Mouse (Mus musculus): ENCODE measurements around the gene Efcab9.
"Not testable (repeated sequence)": the region's sequence is repeated elsewhere in the genome, so short reads cannot be mapped to it uniquely, and the experiment has no call there.

The Efcab9 gene

DNA sequence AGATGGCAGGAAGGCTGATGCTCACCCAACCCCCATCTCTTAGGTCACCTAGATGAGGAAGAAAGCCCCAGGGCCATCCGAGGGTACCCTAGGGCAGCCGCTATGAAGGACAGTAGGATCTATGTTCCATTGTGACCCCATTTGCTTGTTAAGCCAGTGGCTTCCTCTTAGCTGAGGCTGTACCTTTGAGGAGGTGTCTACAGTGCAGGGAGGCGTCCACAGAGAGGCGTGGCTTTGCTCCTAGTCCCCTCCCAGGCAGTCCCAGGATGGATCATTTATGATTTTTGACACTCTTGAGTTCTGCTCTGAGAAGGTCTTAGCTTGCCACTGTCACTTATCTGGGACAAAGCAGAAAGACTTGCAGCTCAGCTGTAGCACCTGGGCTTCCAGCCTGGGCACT lies 7.0 kb upstream of the Efcab9 start:
- DNase-seq (ENCODE audit: extremely low read depth, low read depth): no peak

DNA sequence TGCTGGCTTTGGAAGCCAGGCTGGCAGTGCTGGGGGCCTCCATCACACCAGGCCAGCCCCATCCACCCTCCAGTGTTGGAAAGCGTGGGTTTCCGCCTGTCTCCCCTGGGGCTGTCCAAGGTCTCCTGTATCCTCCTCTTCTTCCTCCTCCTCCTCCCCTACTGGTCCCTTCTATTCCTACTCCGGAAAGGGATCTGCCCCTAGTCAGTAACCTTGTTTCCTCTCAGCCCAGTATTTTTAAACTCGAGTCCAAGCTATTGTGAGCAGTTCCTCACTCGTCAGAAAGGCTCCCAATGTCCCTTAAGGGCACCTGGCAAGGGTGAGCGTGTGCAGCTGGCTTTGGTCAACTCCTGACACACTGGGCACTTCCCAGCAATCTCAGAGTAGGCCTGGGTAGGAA lies 6.6 kb upstream of the Efcab9 start:
- no peak for DNase-seq (ENCODE audit: extremely low read depth, low read depth)

DNA sequence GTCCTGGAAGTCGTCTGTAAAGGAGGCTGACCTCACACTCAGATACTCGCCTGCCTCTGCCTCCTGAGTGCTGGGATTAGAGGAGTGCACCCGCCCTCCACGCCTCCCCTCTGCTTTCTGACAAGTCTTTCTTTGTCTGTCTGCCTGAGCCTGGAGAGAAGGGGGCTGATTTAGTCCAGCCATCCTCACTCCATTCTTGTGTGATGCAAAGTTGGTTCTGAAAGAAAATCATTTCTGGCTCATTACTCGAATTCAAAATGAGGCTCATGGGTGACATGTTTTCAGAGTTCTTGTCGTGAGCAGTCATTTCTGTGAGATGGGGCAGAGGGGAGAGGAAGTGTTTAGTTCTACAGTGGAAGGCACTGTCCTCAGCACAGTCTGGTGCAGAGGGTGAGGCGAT lies 5.1 kb upstream of the Efcab9 start:
- no peak for DNase-seq (ENCODE audit: extremely low read depth, low read depth)

DNA sequence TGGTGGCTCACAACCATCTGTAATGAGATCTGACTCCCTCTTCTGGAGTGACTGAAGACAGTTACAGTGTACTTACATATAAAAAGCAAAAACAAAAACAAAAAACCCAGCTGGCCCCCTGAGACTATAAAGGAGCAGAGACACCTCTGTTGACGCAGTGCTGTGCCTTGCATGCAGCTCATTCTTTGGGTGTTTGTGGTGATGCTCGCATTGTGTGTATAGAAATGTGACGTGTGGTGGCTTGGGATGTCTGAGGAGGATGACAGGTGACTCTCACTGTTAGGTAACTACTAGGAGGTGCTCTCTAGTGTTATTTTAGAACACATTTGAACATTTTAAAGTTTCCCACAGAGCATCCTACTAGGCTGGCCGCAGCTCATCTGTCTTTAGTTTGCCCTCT lies 3.8 kb upstream of the Efcab9 start:
- DNase-seq (ENCODE audit: extremely low read depth, low read depth): no peak

DNA sequence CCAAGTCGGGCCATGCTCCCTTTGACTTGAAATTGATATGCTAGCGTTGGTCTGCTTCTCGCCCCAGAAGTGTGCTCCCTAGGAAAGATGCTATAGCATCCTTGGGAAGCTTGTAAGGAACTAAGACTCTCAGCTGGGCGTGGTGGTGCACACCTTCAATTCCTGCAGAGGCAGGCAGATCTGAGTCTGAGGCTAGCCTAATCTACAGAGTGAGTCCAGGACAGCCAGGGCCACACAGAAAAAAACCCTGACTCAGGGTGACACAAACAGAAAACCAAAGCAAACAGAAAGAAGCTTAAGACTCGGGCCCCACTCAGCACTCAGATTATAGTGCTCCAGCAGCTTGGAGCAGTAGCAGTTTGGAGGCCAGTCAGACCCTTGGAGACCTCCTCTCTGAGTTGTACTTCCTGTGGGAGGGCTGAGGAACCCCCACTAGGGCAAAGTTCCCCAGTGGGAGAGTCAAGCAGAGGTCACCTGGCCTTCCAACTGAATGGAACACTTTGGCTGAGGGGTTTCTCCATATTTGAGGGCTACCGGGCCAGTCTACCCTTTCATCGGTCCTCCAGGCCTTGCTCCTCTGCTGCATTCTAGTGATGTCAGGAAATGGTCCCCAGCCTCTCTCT lies 2.7 kb upstream of the Efcab9 start:
- DNase-seq (ENCODE audit: extremely low read depth, low read depth): no peak

DNA sequence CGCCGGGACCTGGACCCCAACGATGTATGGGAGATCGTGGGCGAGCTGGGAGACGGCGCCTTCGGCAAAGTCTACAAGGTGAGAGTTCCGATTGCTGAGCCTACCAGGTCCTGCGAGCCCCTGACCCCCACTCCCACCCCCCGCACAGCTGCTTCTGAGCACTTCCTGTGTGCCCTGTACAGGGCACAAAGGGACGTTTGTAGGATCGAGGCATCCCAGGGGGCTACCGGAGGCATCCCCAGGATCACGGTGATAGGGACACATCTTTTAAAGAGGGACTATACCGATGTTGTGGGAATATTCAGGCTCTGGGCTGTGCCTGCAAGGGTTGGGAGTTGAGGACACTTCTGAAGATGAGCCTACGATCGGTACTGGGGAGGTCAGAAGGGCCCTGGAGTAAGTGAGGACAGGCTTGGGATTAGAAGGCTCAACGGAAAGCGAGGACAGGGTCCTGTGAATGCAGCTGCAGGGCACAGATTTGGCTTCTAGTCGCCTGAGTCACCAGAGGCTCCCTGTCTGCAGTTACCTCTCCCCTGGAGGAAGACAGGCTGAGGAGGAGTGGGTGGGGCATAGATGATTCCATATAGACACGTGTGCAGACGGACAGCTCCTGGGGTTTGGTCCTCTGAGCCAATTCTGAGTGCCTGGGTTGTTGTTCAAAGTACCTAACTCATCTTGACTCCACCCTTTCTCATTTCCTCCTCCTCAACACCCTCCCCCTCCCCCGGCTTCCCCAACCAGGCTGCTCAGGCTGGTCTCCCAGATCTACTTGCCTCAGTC lies 1.8 kb upstream of the Efcab9 start:
- peak; percentile 76 for DNase-seq (ENCODE audit: extremely low read depth, low read depth)

DNA sequence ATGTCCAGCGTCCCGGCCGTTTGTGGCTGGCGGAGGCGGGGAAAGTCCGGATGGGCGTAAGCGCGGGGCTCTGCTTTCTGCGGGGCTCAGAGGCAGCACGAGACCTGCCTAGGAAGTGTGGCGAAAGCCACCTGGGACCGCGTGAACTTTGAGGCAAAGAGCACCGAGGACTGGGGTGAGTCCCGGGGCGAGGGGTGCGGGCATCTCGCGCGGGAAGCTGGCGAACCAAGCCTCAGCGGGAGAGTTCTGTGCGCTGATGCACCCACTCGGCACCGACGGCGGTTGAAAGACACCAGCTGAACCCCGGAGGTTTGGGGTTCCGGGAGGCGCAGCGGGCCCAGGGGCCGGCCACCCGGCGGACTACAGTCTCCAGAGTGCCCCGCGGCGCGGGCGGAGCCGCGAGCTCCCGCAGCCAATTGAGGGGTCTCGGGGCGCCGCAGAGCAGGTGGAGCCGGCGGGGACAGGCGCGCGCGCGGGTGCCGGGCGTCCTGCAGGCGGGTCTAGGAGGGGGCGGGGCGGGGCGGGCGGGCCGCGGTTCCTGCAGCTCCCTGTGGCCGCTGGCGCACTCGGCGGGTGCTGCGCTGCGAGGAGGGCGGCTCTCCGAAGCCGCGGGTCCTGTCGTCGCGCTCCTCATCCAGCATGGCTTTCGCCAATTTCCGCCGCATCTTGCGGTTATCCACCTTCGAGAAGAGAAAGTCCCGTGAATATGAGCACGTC lies 1.0 kb upstream of the Efcab9 start, which contains the start of gene Stk10:
Gene Stk10, plus strand, starts transcription at position 541 of the 717 bp plus-strand sequence.
- peak; percentile 66 for DNase-seq (ENCODE audit: extremely low read depth, low read depth)

DNA sequence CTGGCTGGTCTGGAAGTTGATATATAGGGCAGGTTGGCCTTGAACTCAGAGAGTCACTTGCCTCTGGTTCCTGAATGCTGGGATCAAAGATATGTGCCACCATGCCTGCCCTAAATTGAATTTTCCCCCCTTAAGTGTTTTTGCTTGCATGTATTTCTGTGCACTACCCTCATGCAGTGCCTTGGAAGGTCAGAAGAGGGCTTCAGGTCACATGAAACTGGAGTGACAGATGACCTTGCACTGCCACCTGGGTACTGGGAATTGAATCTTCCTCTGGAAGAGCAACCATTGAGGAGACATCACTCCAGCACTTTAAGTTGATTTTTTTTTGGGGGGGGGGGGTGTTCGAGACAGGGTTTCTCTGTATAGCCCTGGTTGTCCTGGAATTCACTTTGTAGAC lies 1.7 kb downstream of the Efcab9 start:
- no peak for DNase-seq (ENCODE audit: extremely low read depth, low read depth)

DNA sequence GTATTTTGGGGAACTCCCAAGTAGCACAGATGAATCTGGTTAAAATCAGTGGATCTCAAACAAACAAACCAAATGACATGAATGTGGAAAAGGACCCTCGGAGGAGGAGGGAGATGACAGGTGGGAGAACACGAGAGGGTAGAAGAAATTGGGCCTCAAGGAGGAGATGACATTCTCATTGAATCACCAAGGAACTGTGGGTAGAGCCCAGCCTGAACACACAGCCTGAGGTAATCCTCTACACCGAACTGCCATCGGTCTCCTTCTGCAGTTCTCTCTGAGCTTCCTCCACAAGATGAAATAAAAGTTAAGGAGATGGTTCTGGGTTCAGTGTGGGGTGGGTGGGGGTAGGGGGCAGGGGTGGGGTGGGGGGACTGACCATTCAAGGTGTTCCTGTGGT lies 4.9 kb downstream of the Efcab9 start:
- no peak for DNase-seq (ENCODE audit: extremely low read depth, low read depth)

DNA sequence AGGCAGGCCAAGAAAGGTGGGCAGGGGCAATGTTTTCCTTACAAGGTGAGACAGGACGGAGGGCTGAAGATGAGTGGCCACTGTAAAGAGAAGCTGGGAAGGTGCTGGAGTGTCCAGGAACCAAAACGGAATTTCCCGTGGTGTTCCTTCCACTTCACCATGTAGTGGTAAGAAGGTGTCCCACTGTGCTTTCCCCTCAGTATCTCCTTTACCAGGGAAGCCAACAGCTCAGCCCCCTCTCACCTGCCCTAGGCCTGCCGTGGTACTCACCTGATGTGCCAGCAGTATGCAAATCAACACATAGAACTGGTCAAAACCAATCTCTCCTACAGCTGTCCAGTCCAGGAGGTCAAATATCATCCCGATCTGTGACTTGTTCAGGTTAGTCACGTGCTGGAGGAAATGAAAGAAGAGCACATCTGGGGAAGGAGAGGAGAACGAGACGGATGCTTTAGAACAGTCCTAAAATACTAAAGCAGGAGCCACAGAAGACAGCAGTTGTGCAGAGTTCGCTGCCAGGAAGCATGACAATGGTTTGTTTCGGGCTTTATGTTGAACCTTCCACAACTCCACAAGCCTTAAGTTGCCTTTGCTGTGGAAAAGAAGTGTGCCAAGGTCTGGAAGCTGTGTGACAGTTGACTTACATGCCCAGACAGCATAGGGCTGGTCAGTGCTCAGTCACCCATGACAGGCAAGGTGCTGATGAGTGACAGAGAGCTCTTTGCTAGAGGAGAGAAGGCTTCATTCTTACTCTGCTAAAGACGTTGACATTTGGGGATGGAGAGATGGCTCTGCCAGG lies 7.6 kb downstream of the Efcab9 start:
- DNase-seq (ENCODE audit: extremely low read depth, low read depth): no peak

DNA sequence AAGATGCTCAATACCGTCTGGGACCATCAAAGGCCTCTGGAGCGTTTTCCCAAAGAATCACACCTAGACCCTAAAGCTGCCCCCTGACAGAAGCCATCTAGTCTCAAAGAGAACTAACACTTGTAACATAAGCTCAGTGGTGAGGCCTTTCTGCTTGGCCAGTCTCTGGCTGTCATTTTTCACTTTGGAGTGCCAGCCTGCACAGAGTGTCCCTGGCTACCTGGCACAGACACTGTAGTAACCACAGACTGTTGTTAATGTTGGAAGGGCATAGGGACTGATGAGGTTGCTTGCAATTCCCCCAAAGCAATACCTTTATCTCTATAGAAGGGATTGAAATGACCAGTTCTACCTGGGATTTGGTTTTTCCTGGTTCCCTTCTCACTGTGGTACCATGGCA lies 10.6 kb downstream of the Efcab9 start:
- no peak for DNase-seq (ENCODE audit: extremely low read depth, low read depth)

DNA sequence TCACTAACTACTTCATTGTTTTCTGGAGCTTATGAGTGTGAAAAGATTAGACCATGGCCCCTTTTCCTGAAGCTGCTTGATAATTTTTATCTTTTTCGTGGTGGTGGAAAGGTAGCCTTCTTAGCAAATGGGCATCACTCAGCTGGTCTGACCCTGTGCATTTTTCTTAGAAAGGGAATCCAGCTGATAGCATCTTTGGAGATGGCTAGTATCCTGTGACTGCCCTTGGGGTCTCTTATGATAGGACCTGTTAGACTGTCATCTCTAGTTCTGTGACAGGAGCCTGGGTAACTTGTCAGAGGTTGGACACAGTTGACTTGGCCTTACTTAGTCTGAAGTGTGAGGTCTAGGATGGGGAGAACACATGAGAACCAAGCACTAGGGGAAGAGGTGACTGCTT lies 12.5 kb downstream of the Efcab9 start:
- DNase-seq (ENCODE audit: extremely low read depth, low read depth): no peak

DNA sequence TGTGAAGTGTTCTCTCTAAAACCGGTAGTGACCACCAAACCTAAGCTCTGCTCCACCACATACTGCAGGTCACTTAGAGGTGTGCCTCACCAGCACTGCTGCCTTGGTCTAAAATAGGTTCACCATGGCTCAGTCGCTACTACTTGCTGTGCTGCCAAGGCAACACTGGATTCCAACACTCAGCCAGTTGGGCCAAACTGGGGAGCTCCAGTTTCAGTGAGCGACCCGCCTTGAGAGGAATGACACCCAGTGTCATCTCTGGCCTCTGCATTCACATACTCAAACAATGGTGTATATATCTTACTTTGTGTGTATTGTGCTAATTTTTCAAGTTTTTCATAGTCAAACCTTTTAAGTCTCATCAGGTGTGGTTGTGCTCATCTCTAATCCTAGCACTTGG lies 13.1 kb downstream of the Efcab9 start:
- DNase-seq (ENCODE audit: extremely low read depth, low read depth): no peak

DNA sequence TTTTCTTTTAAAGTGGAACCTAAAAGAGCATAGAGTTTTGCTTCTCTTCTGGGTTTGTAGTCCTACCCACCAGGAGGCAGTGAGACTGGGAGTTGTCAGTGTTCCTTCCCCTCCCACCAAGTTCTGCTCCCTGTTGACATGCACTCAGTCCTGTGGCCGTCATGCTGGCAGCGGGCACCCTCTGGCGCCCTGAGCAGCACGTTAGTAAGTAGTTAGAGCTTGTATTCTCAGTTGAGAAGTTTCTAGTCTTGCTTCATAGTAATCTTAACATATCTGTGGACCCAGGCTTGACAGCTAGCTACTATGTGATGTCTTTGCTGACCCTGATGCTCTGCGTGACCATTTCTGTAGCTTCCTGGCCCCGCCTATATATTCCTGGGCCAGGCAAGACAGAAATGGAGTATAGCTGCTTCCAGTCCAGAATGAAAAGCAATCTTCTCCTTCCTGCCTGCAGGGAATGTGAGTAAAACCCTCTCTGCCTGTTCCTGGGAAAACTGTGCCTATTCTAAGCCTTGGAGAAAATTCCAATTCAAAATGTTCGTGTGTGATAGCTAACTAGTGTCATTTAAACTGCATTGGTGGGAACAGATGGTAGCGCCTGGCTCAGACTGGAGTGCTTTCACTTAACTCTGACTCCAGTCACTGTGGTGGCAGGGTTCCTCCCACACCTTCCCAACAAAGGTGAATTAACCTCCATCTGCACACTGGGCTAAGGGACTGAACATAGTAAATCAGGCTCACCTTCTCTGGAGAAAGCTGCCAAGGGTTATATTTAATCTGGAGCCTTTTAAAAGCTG lies 14.8 kb downstream of the Efcab9 start:
- DNase-seq (ENCODE audit: extremely low read depth, low read depth): no peak

DNA sequence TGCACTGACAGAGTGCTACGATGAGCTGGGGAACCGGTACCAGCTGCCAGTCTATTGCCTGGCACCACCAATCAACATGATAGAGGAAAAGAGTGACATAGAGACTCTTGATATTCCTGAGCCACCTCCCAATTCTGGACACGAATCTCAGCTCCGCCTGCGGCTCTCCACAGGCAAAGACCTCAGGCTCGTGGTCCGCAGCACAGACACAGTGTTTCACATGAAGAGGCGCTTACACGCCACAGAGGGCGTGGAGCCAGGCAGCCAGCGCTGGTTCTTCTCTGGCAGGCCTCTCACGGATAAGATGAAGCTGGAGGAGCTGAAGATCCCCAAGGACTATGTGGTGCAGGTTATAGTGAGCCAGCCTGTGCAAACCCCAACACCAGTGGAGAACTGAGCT lies 15.8 kb downstream of the Efcab9 start:
- no peak for DNase-seq (ENCODE audit: extremely low read depth, low read depth)

DNA sequence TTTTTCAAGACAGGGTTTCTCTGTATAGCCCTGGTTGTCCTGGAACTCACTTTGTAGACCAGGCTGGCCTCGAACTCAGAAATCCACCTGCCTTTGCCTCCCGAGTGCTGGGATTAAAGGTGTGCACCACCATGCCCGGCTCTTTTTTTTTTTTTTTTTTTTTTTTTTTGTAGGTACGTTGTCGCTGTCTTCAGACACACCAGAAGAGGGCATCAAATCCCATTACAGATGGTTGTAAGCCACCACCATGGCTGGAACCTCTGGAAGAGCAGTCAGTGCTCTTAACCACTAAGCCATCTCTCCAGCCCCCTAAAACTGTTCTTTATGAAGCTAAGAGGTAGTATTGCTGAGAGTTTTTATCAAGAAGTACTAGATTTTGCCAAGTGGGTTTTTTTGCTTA lies 17.0 kb downstream of the Efcab9 start:
- DNase-seq (ENCODE audit: extremely low read depth, low read depth): not testable (repeated sequence)

DNA sequence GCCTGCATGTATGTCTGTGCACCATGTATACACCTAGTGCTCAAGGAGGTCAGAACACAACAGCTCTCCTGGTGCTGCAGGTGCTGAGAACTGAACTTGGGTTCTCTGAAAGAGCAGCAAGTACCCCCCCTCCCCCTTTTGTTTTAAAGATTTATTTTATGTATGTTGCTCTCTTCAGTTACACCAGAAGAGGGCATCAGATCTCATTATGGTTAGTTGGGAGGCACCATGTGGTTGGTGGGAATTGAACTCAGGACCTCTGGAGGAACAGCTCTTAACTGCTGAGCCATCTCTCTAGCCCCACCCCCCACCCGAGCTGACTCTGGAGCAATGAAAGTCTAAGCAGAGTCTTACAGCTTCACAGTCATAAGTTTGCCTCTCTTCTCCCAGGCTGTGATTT lies 21.0 kb downstream of the Efcab9 start:
- no peak for DNase-seq (ENCODE audit: extremely low read depth, low read depth)

DNA sequence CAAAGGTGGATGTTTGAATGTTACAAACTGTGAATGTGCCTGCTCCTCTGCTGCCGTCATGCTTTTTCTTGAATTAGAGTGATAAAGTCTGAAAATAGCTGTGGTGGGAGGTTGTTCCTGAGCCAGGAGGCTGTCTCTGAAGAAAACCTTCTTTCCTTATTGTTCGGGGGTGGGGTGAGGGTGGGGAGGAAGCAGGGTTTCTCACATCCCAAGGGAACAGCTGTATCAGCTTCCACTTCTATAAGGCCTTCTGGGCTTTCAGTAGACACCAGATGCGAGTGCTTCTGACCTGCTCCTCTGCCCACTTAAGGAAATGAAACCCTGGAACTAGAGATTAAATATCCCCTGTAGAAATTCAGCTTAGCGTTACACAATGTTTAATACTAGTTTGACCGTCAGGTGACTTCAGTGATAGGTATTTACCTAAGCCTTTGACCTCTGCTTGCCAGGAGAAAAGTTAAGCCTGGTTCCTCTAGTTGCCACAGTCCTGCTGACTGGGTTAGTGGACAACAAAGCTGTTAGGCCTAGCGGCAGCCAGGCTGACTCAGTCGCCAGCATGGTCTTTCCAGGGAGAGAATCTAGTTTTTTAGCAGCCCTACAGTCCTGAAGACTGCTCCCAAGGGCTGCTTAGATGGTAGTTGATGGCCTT lies 26.7 kb downstream of the Efcab9 start:
- DNase-seq (ENCODE audit: extremely low read depth, low read depth): no peak

DNA sequence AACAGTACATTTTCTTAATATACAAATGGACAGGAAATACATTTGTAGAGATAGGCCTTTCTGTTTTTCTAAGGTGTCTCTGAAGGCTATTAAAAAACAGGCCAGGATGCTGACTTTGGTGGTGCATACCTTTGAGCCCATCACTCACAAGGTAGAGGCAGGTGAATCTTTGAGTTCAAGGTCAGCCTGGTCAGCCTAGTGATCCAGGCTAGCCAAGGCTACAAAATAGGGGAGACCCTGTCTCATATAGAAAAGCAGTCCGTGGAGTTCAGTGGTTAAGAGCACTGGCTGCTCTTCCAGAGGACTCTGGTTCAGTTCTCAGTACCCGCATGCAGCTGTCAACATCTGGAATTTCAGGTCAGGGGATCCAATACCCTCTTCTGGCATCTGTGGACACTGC lies 28.2 kb downstream of the Efcab9 start:
- no peak for DNase-seq (ENCODE audit: extremely low read depth, low read depth)

DNA sequence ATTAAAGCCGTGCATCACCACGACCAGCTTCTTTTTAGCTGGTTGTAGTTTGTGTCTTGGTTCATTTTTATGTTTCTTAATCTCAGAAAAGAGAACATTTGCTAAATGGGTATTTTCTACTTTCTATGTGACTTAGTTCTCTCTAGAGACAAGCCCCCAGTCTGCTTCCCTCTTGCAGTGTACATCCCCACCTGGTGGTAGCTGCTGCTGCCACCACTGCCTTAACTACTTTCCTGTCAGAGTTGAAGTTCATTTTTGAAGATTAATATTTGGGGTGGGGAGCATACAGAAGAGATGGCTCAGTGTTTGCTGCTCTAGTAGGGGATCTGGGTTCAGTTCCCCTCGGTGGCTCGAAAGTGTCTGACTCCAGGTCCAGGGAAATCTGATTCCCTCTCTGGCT lies 31.9 kb downstream of the Efcab9 start:
- no peak for DNase-seq (ENCODE audit: extremely low read depth, low read depth)
